Mouse (Mus musculus): ENCODE data around the gene Pcyt1a.

Pcyt1a gene

GRCm38 (mm10) chr16:32511827-32512490 is 81.2 kb downstream of the Pcyt1a start:
- no peak for DNase-seq

DNA sequence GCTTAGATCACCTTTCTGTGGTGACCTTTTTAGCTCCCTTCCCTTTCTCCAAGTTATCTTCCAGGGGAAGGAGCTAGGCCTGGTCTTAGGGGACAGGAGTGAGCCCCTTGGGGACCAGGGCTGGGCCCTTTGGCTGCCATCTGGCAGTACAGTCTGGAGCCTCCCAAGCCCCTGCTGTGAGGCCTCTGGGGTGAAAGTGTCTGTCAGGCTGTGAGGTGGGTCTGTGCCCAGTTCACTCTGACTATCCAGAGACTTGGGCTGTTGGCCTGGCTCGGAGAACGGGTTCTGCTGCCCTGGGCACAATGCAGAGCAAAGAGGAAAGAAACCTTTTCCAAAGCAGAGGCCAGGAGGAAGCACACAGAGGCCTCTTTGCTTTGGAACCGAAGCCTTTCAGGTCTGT is 82.2 kb downstream of the Pcyt1a start:
- no peak for DNase-seq

GRCm38 (mm10) chr16:32513401-32513800 is 82.7 kb downstream of the Pcyt1a start:
- no peak for DNase-seq

- no peak for DNase-seq
Measured at GRCm38 (mm10) chr16:32513948-32514347, 83.2 kb downstream of the Pcyt1a start.

- no peak for DNase-seq
Measured at GRCm38 (mm10) chr16:32516006-32516962, 85.6 kb downstream of the Pcyt1a start.

DNA sequence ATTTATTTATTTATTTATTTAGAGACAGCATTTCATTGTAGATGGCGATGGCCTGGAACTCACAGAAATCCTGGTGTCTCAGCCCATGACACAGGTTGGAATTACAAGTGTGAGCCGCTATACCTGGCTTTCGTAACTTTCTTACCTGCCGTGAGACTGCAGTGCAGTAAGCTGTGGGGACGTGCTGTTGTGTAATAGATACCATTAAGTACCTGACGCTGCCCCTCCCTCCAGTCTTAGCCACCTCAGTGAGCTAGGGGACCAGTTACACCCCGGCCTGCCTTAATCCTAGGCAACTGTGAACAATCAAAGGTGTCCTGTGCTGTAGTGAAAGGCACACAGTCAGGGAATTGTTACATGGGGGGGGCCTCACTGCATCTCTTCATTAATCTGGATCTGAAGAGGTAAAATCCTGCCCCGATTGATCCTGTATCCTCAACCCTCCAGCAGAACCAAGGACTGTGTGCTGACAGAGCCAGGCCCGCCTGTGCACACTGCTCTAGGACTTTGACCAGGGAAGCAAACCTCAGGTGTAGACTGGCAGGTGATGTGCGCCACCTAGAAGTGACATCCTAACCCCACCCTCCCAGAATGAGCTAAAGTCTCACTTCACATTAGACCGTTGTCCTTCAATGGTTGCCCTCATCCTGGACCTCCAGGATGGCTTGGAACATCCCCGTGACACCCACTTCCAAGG is 87.2 kb downstream of the Pcyt1a start:
- no peak for DNase-seq

DNA sequence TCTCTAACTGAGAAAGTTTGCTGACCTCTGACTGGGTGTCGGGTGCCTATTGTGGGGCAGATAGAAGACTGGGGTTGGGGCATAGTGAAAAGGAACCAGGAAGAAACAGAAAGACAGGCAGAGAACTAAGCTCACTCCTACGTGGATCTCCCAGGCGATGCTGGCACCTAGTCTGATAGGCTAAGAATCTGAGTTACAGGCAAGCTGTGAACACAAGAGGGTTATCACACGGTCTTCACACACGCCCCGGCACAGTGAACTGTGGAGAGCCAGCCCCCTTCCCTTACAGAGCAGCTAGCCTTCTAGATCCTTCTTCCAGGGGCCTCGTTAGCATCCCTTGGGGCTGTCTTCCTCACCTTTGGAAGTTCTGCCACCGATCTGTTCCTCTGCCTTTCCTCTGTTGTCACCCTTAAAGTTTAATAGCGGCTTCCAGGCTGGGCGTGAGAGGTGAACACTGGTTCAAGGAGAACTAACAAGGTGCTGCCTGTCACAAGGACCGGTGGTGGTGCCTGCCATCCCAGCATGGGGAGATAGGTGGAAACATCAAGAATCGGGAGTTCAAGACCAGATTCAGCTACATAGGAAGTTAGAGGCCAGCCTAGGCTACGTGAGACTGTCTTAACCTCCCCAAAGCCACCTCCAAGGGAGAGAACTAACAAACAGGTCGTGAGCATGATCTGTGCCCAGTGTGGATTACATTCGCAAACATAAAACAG is 89.1 kb downstream of the Pcyt1a start:
- DNase-seq, result no peak

- DNase-seq, result no peak
Measured at GRCm38 (mm10) chr16:32520372-32520748, 89.6 kb downstream of the Pcyt1a start.

GRCm38 (mm10) chr16:32522578-32523194 is 92.0 kb downstream of the Pcyt1a start:
- DNase-seq, result no peak

GRCm38 (mm10) chr16:32523462-32524243 is 92.9 kb downstream of the Pcyt1a start:
- peak; percentile 66 for DNase-seq

- no peak for DNase-seq
Measured at GRCm38 (mm10) chr16:32524244-32524615, 93.5 kb downstream of the Pcyt1a start.
